Mouse (Mus musculus): ENCODE data around the gene Ambra1.

DNA sequence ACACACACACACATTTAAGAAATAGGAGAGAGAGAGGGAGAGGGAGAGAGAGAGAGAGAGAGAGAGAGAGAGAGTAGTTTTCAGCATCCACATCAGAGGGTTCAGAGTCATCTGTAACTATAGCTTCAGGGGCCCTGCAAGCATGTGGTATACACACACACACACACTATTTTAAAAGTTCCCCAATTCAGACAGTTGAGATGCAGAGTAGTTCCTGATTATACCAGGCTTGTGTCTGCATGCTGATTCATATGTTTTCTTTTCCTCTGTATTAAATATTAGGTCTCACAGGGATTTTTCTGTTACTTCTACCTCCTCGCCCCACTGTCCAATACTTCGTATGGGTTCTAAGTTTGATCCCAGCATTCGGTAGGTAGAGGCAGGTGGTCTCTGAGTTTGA lies 2.9 kb upstream of the Ambra1 start:
- TF ChIP-seq CTCF (IDR thresholded peaks at IDR 0.05; ENCODE audit: borderline replicate concordance, insufficient read depth, low read depth, low read length) (no peak), POLR2A (IDR thresholded peaks at IDR 0.05; ENCODE audit: borderline replicate concordance, insufficient read depth, low read length) (no peak)
